Mouse (Mus musculus) limb, embryonic 14.5 days (tissue): ENCODE results near the gene Gper1. TPM values are rescaled to one million over a fixed set of nuclear protein-coding genes. Genes with fewer than 3 reads are reported as not detected.

ENCODE experiments used
- ATAC-seq: fragments of 200-750 bp; cut with Nextera tagmentation; 2 replicates; pipeline ENCODE4 v1.8.0; 2017; ENCODE audit warnings: low read depth, moderate number of reproducible peaks, moderate TSS enrichment; ENCODE audit not compliant: low FRiP score
- DNase-seq: peaks from one replicate; pipeline ENCODE4 v3.0.0-alpha.2; 2015; ENCODE audit warnings: low spot score
- H3K27ac ChIP-seq: fragments of 300-500 bp; sonication (generic); replicated peaks from 2 replicates; pipeline ENCODE4 v1.5.1; 2014; ENCODE audit warnings: low read depth, mild to moderate bottlenecking, low read length, moderate library complexity, mixed read lengths
- H3K27me3 ChIP-seq: fragments of 300-500 bp; sonication (generic); 2 replicates; pipeline ENCODE4 v1.6.1; 2014; ENCODE audit warnings: low read length, mixed read lengths; ENCODE audit not compliant: control insufficient read depth, insufficient read depth
- H3K36me3 ChIP-seq: fragments of 300-500 bp; sonication (generic); 2 replicates; pipeline ENCODE4 v1.6.1; 2014; ENCODE audit warnings: mild to moderate bottlenecking, low read length, moderate library complexity, mixed read lengths; ENCODE audit not compliant: control insufficient read depth, insufficient read depth
- H3K4me1 ChIP-seq: fragments of 300-500 bp; sonication (generic); 2 replicates; pipeline ENCODE4 v1.6.1; 2014; ENCODE audit warnings: antibody characterized with exemption, low read length, mixed read lengths; ENCODE audit not compliant: control insufficient read depth, insufficient read depth
- H3K4me2 ChIP-seq: fragments of 300-500 bp; sonication (generic); replicated peaks from 2 replicates; pipeline ENCODE4 v1.6.1; 2014; ENCODE audit warnings: low read depth, mild to moderate bottlenecking, low read length, moderate library complexity; ENCODE audit not compliant: severe bottlenecking
- H3K4me3 ChIP-seq: fragments of 300-500 bp; sonication (generic); replicated peaks from 2 replicates; pipeline ENCODE4 v1.5.1; 2014; ENCODE audit warnings: low read length
- H3K9ac ChIP-seq: fragments of 300-500 bp; sonication (generic); 2 replicates; pipeline ENCODE4 v1.6.1; 2014; ENCODE audit warnings: mild to moderate bottlenecking, low read depth, low read length, moderate library complexity; ENCODE audit not compliant: severe bottlenecking
- H3K9me3 ChIP-seq: fragments of 300-500 bp; sonication (generic); 2 replicates; pipeline ENCODE4 v1.6.1; 2016; ENCODE audit warnings: low read length; ENCODE audit not compliant: control insufficient read depth
- POLR2A ChIP-seq: fragments of 200-500 bp; IDR thresholded peaks from 2 replicates; pipeline ENCODE4 v1.8.0; 2012; ENCODE audit warnings: inconsistent platforms, mild to moderate bottlenecking, moderate library complexity, borderline replicate concordance; ENCODE audit not compliant: insufficient read depth, insufficient read length; ENCODE audit errors: extremely low read depth
- WGBS: fragments of 180-500 bp; shearing (Covaris S2); extraction: QIAGEN DNeasy Blood & Tissue Kit; methylation state at CpG from one replicate; pipeline ENCODE4 v1.1.7; 2014; 5-methylcytosine and 5-hydroxymethylcytosine counted together
- polyA plus RNA-seq, 2 experiments: library from polyadenylated mRNA; depleted of rRNA in 1 of 2; stranded (reverse) in 1 of 2; unstranded in 1 of 2; fragments of >200 nt; fragmentation: Nextera tagmentation in 1 of 2; extraction: Ambion mirVana in 1 of 2; gene quantifications; 2 replicates each; pipeline versions ENCODE4 v1.2.1 to v1.2.3; 2012 to 2014

The Gper1 gene
- polyA plus RNA-seq, 2 experiments = 4.7 to 6.7 TPM

- DNase-seq (no peak), ATAC-seq (no peak)
- no peak overlapping the region for H3K4me3 ChIP-seq
- no peaks in the 10 kb centered on the region for H3K9me3 ChIP-seq
- no peak overlapping the region for H3K27ac ChIP-seq
- WGBS = 88% methylated on average over 9 of the region's 9 CpGs
- H3K9ac ChIP-seq = no peak overlapping the region
- H3K4me2 ChIP-seq = no peak overlapping the region
- H3K4me1 ChIP-seq = peaks cover 36% of the 10 kb centered on the region
- H3K36me3 ChIP-seq = no peaks in the 10 kb centered on the region; the same call in 1 of the 2 replicates
- TF ChIP-seq POLR2A = no peak
- H3K27me3 ChIP-seq = no peaks in the 10 kb centered on the region
Observed at GRCm38 (mm10) chr5:139427001-139427400, 4.0 kb downstream of the Gper1 start.

- peak; percentile 25 for DNase-seq
- no peaks in the 10 kb centered on the region; the same call in 1 of the 2 replicates for H3K36me3 ChIP-seq
- WGBS = 73% methylated on average over 9 of the region's 9 CpGs
Observed at GRCm38 (mm10) chr5:139427989-139428388, 5.0 kb downstream of the Gper1 start.

GRCm38 (mm10) chr5:139429818-139430341, 6.9 kb downstream of the Gper1 start:
- H3K36me3 ChIP-seq = no peaks in the 10 kb centered on the region; the same call in 1 of the 2 replicates
- no peak overlapping the region for H3K9ac ChIP-seq
- 25% methylated on average over 12 of the region's 12 CpGs for WGBS

More at GRCm38 (mm10) chr5:139427989-139428388, 5.0 kb downstream of the Gper1 start:
- no peaks in the 10 kb centered on the region for H3K9me3 ChIP-seq
- ATAC-seq = no peak
- peaks cover 27% of the 10 kb centered on the region for H3K4me1 ChIP-seq
- H3K9ac ChIP-seq = no peak overlapping the region
- H3K27ac ChIP-seq = no peak overlapping the region
- no peak overlapping the region for H3K4me3 ChIP-seq
- TF ChIP-seq POLR2A = no peak
- H3K4me2 ChIP-seq = no peak overlapping the region
- no peaks in the 10 kb centered on the region for H3K27me3 ChIP-seq

GRCm38 (mm10) chr5:139432333-139432732, 9.4 kb downstream of the Gper1 start:
- Histone ChIP-seq H3K9ac (no peak overlapping the region), H3K9me3 (no peaks in the 10 kb centered on the region), H3K4me1 (peaks cover 22% of the 10 kb centered on the region), H3K27me3 (no peaks in the 10 kb centered on the region), H3K27ac (no peak overlapping the region), H3K4me3 (no peak overlapping the region), H3K36me3 (no peaks in the 10 kb centered on the region), H3K4me2 (no peak overlapping the region)
- DNase-seq = no peak
- 56% methylated on average over 6 of the region's 6 CpGs for WGBS
- TF ChIP-seq POLR2A = no peak
- no peak for ATAC-seq

More at GRCm38 (mm10) chr5:139429818-139430341, 6.9 kb downstream of the Gper1 start:
- no peak overlapping the region for H3K4me3 ChIP-seq
- no peaks in the 10 kb centered on the region for H3K27me3 ChIP-seq
- DNase-seq (no peak), ATAC-seq (no peak)
- H3K27ac ChIP-seq = 0 out of 2 replicates have a peak overlapping the region, but pooled peaks have one; percentile 13
- H3K4me2 ChIP-seq = no peak overlapping the region
- H3K4me1 ChIP-seq = peaks cover 21% of the 10 kb centered on the region
- H3K9me3 ChIP-seq = no peaks in the 10 kb centered on the region
- TF ChIP-seq POLR2A = no peak

GRCm38 (mm10) chr5:139432747-139433508, 10.0 kb downstream of the Gper1 start:
- Histone ChIP-seq H3K27ac (no peak overlapping the region), H3K4me1 (peaks cover 21% of the 10 kb centered on the region), H3K4me2 (no peak overlapping the region), H3K4me3 (no peak overlapping the region), H3K9ac (no peak overlapping the region), H3K27me3 (no peaks in the 10 kb centered on the region), H3K36me3 (no peaks in the 10 kb centered on the region), H3K9me3 (no peaks in the 10 kb centered on the region)
- ATAC-seq (no peak), DNase-seq (no peak)
- 63% methylated on average over 7 of the region's 7 CpGs for whole genome bisulfite sequencing
- TF ChIP-seq POLR2A = no peak
